Mouse (Mus musculus) liver, postnatal 0 days (tissue): ENCODE measurements at regions not wholly inside any gene's neighbourhood (a gene's known extent, or its start where the extent isn't known, plus 50 kb on each side); places are given as distances from the start of the nearest gene placed in this dataset.

Experiments used
- CTCF ChIP-seq: sonication (generic); IDR thresholded peaks from 2 replicates; pipeline ENCODE4 v1.5.1; 2016; ENCODE audit warnings: antibody characterized with exemption, low read depth
- EP300 ChIP-seq: IDR thresholded peaks from 2 replicates; pipeline ENCODE4 v1.6.1; 2016; ENCODE audit warnings: antibody characterized with exemption, low read depth, mild to moderate bottlenecking

- TF ChIP-seq CTCF, result no peak
- no peak for TF ChIP-seq EP300
Measured at GRCm38 (mm10) chr15:68650033-68650432, 2149.3 kb upstream of the Lrrc6 start.
